Mouse (Mus musculus) testis, adult 2 months (tissue): ENCODE results near the gene Smpdl3a.

Experiments used
- CTCF ChIP-seq: fragments of 200-500 bp; IDR thresholded peaks from 2 replicates; pipeline ENCODE4 v1.5.1; 2012; ENCODE audit warnings: low read depth, mild to moderate bottlenecking, inconsistent platforms, low read length, moderate library complexity; ENCODE audit not compliant: control insufficient read depth, insufficient read depth, insufficient replicate concordance
- POLR2A ChIP-seq: fragments of 200-500 bp; IDR thresholded peaks from 2 replicates; pipeline ENCODE4 v1.6.1; 2012; ENCODE audit warnings: low read depth, mild to moderate bottlenecking, inconsistent platforms, low read length, moderate library complexity; ENCODE audit not compliant: control insufficient read depth

DNA sequence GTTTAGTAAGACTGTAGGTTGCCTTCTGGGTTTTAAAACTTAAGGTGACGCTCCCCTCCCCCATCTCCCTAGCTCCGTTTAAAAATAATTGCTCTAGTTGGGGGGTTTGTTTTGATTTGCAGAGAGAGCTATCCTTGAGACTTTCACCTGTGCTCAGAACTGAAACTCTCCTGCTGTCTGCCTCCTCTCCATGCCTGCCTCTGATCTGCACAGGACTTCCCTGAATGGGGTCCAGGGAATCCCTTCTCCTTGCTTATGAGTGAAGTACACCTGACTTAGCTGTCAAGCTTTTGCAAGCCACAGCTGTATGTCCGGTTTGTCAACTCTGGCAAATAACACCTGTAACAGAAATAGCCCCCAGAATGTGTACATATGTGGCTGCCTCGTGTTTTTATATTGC is 1.4 kb downstream of the Smpdl3a start:
- TF ChIP-seq CTCF, result no peak
- TF ChIP-seq POLR2A, result no peak
